Mouse (Mus musculus) midbrain, embryonic 10.5 days (tissue): ENCODE results near the gene Slc4a4. TPM values are rescaled to one million over a fixed set of nuclear protein-coding genes. Genes with fewer than 3 reads are reported as not detected.

Experiments
- DNase-seq: peaks from one replicate; pipeline ENCODE4 v3.0.0-alpha.2; 2017; ENCODE audit warnings: low spot score
- H3K27ac ChIP-seq: fragments of 300-500 bp; sonication (generic); replicated peaks from 2 replicates; pipeline ENCODE4 v1.5.1; 2016; ENCODE audit warnings: mild to moderate bottlenecking
- H3K27me3 ChIP-seq: fragments of 300-500 bp; sonication (generic); 2 replicates; pipeline ENCODE4 v1.6.1; 2016; ENCODE audit warnings: low read depth, mild to moderate bottlenecking; ENCODE audit not compliant: poor library complexity, severe bottlenecking
- H3K36me3 ChIP-seq: fragments of 300-500 bp; sonication (generic); 2 replicates; pipeline ENCODE4 v1.6.1; 2016; ENCODE audit warnings: mild to moderate bottlenecking, moderate library complexity
- H3K4me1 ChIP-seq: fragments of 300-500 bp; sonication (generic); 2 replicates; pipeline ENCODE4 v1.6.1; 2016
- H3K4me3 ChIP-seq: fragments of 300-500 bp; sonication (generic); 2 replicates; pipeline ENCODE4 v1.5.1; 2016; ENCODE audit warnings: mild to moderate bottlenecking, moderate library complexity
- H3K9me3 ChIP-seq: fragments of 300-500 bp; sonication (generic); replicated peaks from 2 replicates; pipeline ENCODE4 v1.6.1; 2016; ENCODE audit warnings: mild to moderate bottlenecking
- WGBS: fragments of 180-500 bp; shearing (Covaris S2); methylation state at CpG from one replicate; pipeline ENCODE4 v1.1.7; 2016; 5-methylcytosine and 5-hydroxymethylcytosine counted together
- polyA plus RNA-seq: library from polyadenylated mRNA; unstranded; fragments of >200 nt; fragmentation: Nextera tagmentation; extraction: Ambion mirVana; gene quantifications from 2 replicates; pipeline ENCODE4 v1.2.1, GENCODE M21; 2016

Gene Slc4a4
- polyA plus RNA-seq, 1 experiment from 2014 or later: 1.5 TPM

- Histone ChIP-seq H3K27ac (no peak overlapping the region), H3K4me3 (no peak overlapping the region), H3K4me1 (no peaks in the 10 kb centered on the region), H3K9me3 (peaks cover 5% of the 10 kb centered on the region), H3K36me3 (no peaks in the 10 kb centered on the region), H3K27me3 (no peaks in the 10 kb centered on the region)
- WGBS: 93% methylated on average over 6 of the region's 6 CpGs
- DNase-seq: no peak
These were observed 110.7 kb downstream of the Slc4a4 start for GRCm38 (mm10) chr5:88997277-88997676.

- Histone ChIP-seq H3K4me3 (no peak overlapping the region), H3K4me1 (no peaks in the 10 kb centered on the region), H3K27ac (no peak overlapping the region), H3K27me3 (no peaks in the 10 kb centered on the region), H3K9me3 (peaks cover 5% of the 10 kb centered on the region), H3K36me3 (no peaks in the 10 kb centered on the region)
- 93% methylated on average over 6 of the region's 6 CpGs for WGBS
- no peak for DNase-seq
These were observed 113.2 kb downstream of the Slc4a4 start for GRCm38 (mm10) chr5:88999793-89000192.

GRCm38 (mm10) chr5:89000598-89000997 lies 114.0 kb downstream of the Slc4a4 start:
- WGBS: 96% methylated on average over 7 of the region's 7 CpGs
- H3K9me3 ChIP-seq: peaks cover 5% of the 10 kb centered on the region
- H3K36me3 ChIP-seq: no peaks in the 10 kb centered on the region
- H3K4me1 ChIP-seq: no peaks in the 10 kb centered on the region
- no peak for DNase-seq
- no peak overlapping the region for H3K4me3 ChIP-seq
- H3K27ac ChIP-seq: no peak overlapping the region
- no peaks in the 10 kb centered on the region for H3K27me3 ChIP-seq

DNA sequence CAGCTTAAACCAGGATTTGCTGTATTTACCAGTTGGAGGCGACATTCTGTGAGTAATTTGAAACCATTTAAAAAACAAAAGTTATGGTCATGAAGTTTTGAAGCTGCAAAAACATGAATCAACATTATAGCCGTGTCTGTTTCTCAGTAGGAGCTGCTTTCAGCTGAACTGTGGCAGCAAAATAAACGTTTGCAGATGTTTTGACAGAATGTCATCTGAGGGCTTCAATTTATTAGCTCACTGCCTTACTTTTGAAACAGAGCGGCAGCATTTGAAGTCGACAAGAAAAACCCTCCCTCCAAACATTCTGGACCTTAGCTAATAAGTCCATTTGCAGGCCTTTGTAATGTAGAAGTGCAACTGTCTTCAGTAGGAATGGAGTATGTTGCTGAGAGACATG lies 123.5 kb downstream of the Slc4a4 start:
- no peak for DNase-seq
- H3K27me3 ChIP-seq: no peaks in the 10 kb centered on the region
- H3K9me3 ChIP-seq: no peaks in the 10 kb centered on the region
- no peaks in the 10 kb centered on the region for H3K4me1 ChIP-seq
- no peak overlapping the region for H3K4me3 ChIP-seq
- WGBS: 71% methylated on average over 5 of the region's 5 CpGs
- H3K36me3 ChIP-seq: no peaks in the 10 kb centered on the region
- H3K27ac ChIP-seq: no peak overlapping the region

- WGBS: 95% methylated on average over 3 of the region's 3 CpGs
- no peaks in the 10 kb centered on the region for H3K9me3 ChIP-seq
These were observed 125.8 kb downstream of the Slc4a4 start for GRCm38 (mm10) chr5:89012456-89012855.

GRCm38 (mm10) chr5:89014782-89015181 lies 128.2 kb downstream of the Slc4a4 start:
- Histone ChIP-seq H3K27me3 (no peaks in the 10 kb centered on the region), H3K4me1 (no peaks in the 10 kb centered on the region), H3K27ac (no peak overlapping the region), H3K9me3 (no peaks in the 10 kb centered on the region), H3K36me3 (no peaks in the 10 kb centered on the region), H3K4me3 (no peak overlapping the region)
- no peak for DNase-seq
- WGBS: 87% methylated on average over 2 of the region's 2 CpGs

More at GRCm38 (mm10) chr5:89012456-89012855, 125.8 kb downstream of the Slc4a4 start:
- Histone ChIP-seq H3K4me1 (no peaks in the 10 kb centered on the region), H3K27me3 (no peaks in the 10 kb centered on the region), H3K27ac (no peak overlapping the region), H3K36me3 (no peaks in the 10 kb centered on the region), H3K4me3 (no peak overlapping the region)
- no peak for DNase-seq

- no peak overlapping the region for H3K4me3 ChIP-seq
- no peaks in the 10 kb centered on the region for H3K9me3 ChIP-seq
- no peak overlapping the region for H3K27ac ChIP-seq
- no peaks in the 10 kb centered on the region for H3K36me3 ChIP-seq
- no peaks in the 10 kb centered on the region for H3K4me1 ChIP-seq
- DNase-seq: no peak
- WGBS: 85% methylated on average over 5 of the region's 5 CpGs
- no peaks in the 10 kb centered on the region for H3K27me3 ChIP-seq
These were observed 129.3 kb downstream of the Slc4a4 start for GRCm38 (mm10) chr5:89015878-89016277.

- no peaks in the 10 kb centered on the region for H3K36me3 ChIP-seq
- no peaks in the 10 kb centered on the region for H3K4me1 ChIP-seq
- no peak for DNase-seq
- H3K27me3 ChIP-seq: no peaks in the 10 kb centered on the region
- no peak overlapping the region for H3K4me3 ChIP-seq
- WGBS: 86% methylated on average over 6 of the region's 6 CpGs
- no peak overlapping the region for H3K27ac ChIP-seq
- H3K9me3 ChIP-seq: no peaks in the 10 kb centered on the region
These were observed 131.9 kb downstream of the Slc4a4 start for GRCm38 (mm10) chr5:89018537-89018936.

DNA sequence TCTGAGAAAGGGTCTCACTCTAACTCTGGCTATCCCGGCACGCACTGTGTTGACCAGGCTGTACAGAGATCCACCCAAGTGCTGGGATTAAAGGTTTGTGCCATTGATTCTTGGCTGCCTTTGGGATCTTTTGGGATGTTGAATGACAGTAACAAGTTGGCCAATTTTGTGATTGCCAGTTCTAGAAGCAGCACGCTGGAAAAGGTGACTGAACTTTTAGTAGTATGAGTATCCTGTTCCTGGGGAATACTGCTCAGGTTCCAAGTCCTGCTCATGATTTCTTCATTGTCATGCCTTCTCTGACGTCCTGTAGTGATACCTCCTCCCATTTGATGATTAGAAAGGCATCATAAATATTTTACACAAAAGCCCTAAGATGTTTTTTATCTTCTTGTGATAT lies 137.8 kb downstream of the Slc4a4 start:
- Histone ChIP-seq H3K4me3 (no peak overlapping the region), H3K4me1 (no peaks in the 10 kb centered on the region), H3K27me3 (no peaks in the 10 kb centered on the region), H3K27ac (no peak overlapping the region), H3K9me3 (no peaks in the 10 kb centered on the region), H3K36me3 (no peaks in the 10 kb centered on the region)
- no peak for DNase-seq
- WGBS: 93% methylated on average over 4 of the region's 4 CpGs

DNA sequence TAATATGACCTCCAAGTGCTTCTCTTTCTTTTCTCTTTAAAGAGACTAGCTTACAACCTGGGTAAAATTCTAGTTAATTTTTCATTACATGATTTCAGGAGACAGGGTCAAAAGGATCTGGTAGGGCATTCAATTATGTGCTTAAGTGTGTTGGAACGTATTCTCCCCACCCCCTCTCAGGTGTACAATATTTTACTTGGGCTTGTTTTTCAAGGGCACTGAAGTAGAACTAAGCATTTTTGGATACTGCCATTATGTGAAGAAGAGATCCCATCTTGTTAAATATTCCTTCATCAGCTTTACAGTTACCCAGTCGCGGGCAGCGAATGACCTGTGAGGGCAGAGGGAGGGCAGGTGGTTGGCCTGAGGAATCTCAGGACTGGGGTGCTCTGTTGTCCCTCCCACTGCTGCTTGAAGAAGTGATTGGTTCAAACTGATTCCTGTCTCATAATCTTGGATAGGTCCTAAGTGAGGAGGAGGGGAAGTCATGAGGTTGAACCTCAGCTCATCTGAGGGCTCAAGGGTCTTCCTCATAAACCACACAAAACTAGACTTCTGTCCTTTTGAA lies 141.0 kb downstream of the Slc4a4 start:
- WGBS: 92% methylated on average over 4 of the region's 4 CpGs
- no peaks in the 10 kb centered on the region for H3K4me1 ChIP-seq
- H3K27me3 ChIP-seq: no peaks in the 10 kb centered on the region

GRCm38 (mm10) chr5:89032647-89033046 lies 146.0 kb downstream of the Slc4a4 start:
- H3K9me3 ChIP-seq: no peaks in the 10 kb centered on the region
- H3K27me3 ChIP-seq: no peaks in the 10 kb centered on the region
- no peaks in the 10 kb centered on the region for H3K36me3 ChIP-seq
- H3K27ac ChIP-seq: no peak overlapping the region
- WGBS: 83% methylated on average over 8 of the region's 8 CpGs
- no peak for DNase-seq
- H3K4me1 ChIP-seq: no peaks in the 10 kb centered on the region
- no peak overlapping the region for H3K4me3 ChIP-seq

More for the DNA sequence above, 141.0 kb downstream of the Slc4a4 start:
- DNase-seq: no peak
- H3K27ac ChIP-seq: no peak overlapping the region
- no peaks in the 10 kb centered on the region for H3K36me3 ChIP-seq
- H3K4me3 ChIP-seq: no peak overlapping the region
- no peaks in the 10 kb centered on the region for H3K9me3 ChIP-seq

- H3K4me1 ChIP-seq: no peaks in the 10 kb centered on the region
- no peak overlapping the region for H3K4me3 ChIP-seq
- no peaks in the 10 kb centered on the region for H3K27me3 ChIP-seq
- H3K27ac ChIP-seq: no peak overlapping the region
- 87% methylated on average over 4 of the region's 4 CpGs for WGBS
- H3K9me3 ChIP-seq: no peaks in the 10 kb centered on the region
- H3K36me3 ChIP-seq: no peaks in the 10 kb centered on the region
- no peak for DNase-seq
These were observed 146.6 kb downstream of the Slc4a4 start for GRCm38 (mm10) chr5:89033256-89033655.

- Histone ChIP-seq H3K4me3 (no peak overlapping the region), H3K36me3 (no peaks in the 10 kb centered on the region), H3K27me3 (no peaks in the 10 kb centered on the region), H3K4me1 (no peaks in the 10 kb centered on the region), H3K9me3 (no peaks in the 10 kb centered on the region), H3K27ac (no peak overlapping the region)
- 61% methylated on average over 5 of the region's 5 CpGs for WGBS
- DNase-seq: no peak
These were observed 149.5 kb downstream of the Slc4a4 start for GRCm38 (mm10) chr5:89036147-89036546.

GRCm38 (mm10) chr5:89040814-89041213 lies 154.2 kb downstream of the Slc4a4 start:
- H3K36me3 ChIP-seq: no peaks in the 10 kb centered on the region
- H3K27me3 ChIP-seq: no peaks in the 10 kb centered on the region
- H3K4me1 ChIP-seq: no peaks in the 10 kb centered on the region
- no peaks in the 10 kb centered on the region for H3K9me3 ChIP-seq
- no peak overlapping the region for H3K27ac ChIP-seq
- no peak for DNase-seq
- H3K4me3 ChIP-seq: no peak overlapping the region
- WGBS: 97% methylated on average over 3 of the region's 3 CpGs
